Mouse (Mus musculus): ENCODE data around the gene Sirt2.

Sirt2 gene

GRCm38 (mm10) chr7:28766173-28766879 is at the start of gene Sirt2:
TSS of gene Sirt2 (plus strand) at chr7:28766735.
- in situ Hi-C loops (cut with MboI, MseI), result no loop called here

GRCm38 (mm10) chr7:28717726-28718125 is 48.8 kb upstream of the Sirt2 start:
- in situ Hi-C loops (cut with MboI, MseI), result no loop called here

DNA sequence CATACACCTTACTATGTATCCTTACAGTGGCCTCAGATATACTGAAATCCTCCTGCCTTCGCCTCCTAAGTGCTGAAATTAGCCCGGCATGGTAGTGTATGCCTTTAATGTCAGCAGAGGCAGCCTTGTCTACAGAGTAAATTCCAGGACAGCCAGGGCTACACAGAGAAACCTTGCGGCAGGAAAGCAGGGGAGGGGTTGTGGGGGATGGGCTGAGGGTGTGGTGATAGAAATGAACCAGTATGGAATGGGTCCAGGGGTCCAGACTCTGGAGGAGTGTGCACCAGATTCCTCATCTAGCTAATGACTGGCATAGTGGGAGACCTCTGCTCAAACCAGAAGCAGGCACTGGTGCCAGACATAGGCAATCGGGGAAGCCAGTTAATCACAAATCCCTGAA is 47.4 kb upstream of the Sirt2 start:
- in situ Hi-C loops (cut with MboI, MseI), result no loop called here

DNA sequence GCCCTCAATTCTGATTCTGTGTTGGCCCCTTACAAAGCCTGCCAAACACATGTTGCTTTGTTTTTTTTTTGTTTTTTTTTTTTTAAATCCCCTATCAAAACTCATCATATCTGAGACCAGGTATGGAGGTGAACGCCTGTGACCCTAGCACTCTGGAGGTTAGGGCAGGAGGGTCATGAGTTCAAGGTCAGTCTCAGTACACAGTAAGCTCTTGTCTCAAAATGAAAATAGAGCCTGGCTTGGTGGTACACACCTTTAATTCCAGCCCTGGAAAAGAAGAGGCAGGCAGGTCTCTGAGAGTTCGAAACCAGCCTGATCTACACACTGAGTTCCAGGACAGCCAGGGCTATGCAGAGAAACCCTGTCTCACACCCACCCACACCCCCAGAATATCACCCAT is 46.9 kb upstream of the Sirt2 start:
- in situ Hi-C loops (cut with MboI, MseI), result loop anchor here (10.0 kb wide), 1 partner anchor 115 kb away; no protein-coding TSS in a partner anchor

GRCm38 (mm10) chr7:28720753-28721537 is 45.6 kb upstream of the Sirt2 start:
- in situ Hi-C loops (cut with MboI, MseI), result loop anchor here (10.0 kb wide), 1 partner anchor 116 kb away; no protein-coding TSS in a partner anchor

DNA sequence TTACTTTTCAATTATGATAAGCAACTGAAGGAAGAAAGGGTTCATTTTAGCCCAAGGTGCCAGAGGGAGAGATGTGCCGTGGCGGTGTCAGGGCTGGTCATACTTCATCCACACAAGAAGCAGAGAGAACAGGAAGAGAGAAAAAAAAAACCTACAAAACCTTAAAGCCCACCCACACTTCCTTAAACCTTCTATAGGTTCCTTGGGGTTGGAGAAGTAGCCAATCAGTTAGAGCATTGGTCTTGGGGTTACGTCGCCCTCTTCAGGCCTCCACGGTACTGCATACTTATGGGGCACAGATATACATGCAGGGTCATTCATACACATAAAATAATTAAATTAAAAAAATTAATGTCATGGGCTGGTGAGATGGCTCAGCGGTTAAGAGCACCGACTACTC is 44.5 kb upstream of the Sirt2 start:
- in situ Hi-C loops (cut with MboI, MseI), result loop anchor here (10.0 kb wide), 1 partner anchor 117 kb away; no protein-coding TSS in a partner anchor

DNA sequence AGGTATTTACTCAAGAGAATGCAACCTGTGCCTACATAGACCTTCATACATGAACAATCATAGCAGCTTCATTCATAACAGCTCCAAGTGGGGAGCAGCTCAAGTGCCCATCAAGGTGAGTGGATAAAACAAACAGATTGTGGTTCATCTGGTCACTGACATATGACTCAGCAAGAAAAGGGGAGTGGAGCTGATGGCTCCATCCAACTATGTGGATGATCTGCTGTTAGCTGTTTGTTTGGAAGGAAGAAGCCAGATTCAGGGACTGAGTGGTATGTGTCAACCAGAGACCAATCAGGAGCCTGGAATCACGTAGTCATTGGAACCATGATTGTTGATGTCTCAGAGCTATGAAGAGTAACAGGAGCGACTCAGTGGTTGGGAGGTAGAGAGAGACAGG is 41.9 kb upstream of the Sirt2 start:
- in situ Hi-C loops (cut with MboI, MseI), result loop anchor here (10.0 kb wide), 1 partner anchor 120 kb away; no protein-coding TSS in a partner anchor

DNA sequence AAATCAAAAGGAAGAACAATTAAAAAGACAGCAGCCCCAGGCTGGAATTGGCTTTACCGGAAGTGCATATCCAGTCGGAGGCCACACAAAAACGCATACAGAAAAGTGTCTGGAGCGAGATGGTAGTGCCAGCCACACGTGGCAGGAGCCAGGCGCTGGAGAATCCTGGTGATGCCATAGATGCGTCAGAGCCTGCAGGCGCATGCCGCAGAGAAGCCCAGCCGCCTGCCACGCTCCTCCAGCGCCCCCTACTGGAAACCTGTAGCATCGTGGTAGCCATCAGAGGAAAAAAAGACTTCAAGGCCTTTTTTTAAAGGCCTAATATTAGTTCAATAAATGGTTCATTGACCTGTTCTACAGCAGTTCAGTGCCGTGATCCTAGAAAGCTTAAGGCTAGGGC is 39.9 kb upstream of the Sirt2 start:
- in situ Hi-C loops (cut with MboI, MseI), result loop anchor here (10.0 kb wide), 1 partner anchor 122 kb away; no protein-coding TSS in a partner anchor

- in situ Hi-C loops (cut with MboI, MseI), result loop anchor here (10.0 kb wide), 1 partner anchor 123 kb away; no protein-coding TSS in a partner anchor
Measured at GRCm38 (mm10) chr7:28727649-28728340, 38.7 kb upstream of the Sirt2 start.

GRCm38 (mm10) chr7:28732341-28733142 is 34.0 kb upstream of the Sirt2 start:
- in situ Hi-C loops (cut with MboI, MseI), result no loop called here

DNA sequence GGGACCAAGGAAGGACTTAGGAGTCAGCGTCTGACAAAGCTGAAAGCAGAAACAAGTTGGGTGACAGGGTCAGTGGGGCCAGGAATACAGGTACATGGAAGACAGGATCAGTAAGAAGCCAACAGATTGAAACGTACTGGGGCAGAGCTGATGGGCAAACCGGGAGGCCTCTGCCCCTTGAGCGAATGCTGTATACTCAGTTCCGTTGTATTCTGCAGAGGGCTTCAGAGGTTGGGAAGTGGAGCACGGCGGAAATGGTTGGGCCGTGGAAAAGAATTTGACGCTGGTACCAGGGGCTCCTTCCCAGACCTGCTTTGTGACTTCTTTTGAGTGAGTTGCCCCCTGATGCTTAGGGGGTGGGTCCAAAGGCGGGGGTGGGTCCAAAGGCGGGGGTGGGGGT is 33.3 kb upstream of the Sirt2 start:
- in situ Hi-C loops (cut with MboI, MseI), result no loop called here

DNA sequence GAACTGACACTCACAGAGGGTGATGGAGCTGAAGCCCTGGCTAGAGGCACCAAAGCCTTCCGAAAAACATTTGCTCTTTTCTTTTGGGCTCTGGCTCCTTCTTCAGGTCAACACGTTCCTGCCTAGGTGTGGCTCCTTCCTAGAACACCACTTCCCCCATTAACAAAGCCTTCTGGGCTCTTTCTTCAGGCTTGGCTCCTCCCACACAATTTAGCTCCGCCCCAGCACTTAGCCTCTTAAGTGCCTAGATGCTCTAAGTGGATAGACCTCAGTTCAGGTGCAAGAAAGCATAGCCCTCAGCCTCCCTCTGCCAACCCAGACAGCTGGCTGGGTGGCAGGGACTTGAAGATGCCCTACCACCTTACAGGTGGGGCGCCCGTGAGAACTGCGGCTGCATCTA is 30.8 kb upstream of the Sirt2 start:
- in situ Hi-C loops (cut with MboI, MseI), result no loop called here

GRCm38 (mm10) chr7:28739829-28740228 is 26.7 kb upstream of the Sirt2 start:
- in situ Hi-C loops (cut with MboI, MseI), result no loop called here

DNA sequence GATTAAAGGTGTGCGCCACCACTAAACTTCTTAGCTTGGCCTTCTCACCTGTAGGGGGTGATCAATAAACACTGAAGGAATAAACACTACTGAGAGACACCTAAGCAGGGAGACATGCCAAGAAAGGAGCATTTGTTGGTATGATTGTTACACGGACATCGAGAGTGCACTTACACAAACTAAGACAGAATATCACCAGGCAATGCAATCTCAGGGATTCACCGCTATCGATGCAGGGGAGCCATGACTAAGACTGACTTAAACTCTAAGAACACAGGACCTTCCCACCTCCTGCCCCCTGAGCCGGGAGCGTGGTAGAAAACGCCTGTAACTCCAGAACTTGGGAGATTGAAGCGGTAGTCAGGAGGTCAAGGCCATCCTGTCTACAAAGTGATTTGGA is 25.6 kb upstream of the Sirt2 start:
- in situ Hi-C loops (cut with MboI, MseI), result no loop called here

GRCm38 (mm10) chr7:28741368-28741708 is 25.2 kb upstream of the Sirt2 start:
- in situ Hi-C loops (cut with MboI, MseI), result no loop called here

DNA sequence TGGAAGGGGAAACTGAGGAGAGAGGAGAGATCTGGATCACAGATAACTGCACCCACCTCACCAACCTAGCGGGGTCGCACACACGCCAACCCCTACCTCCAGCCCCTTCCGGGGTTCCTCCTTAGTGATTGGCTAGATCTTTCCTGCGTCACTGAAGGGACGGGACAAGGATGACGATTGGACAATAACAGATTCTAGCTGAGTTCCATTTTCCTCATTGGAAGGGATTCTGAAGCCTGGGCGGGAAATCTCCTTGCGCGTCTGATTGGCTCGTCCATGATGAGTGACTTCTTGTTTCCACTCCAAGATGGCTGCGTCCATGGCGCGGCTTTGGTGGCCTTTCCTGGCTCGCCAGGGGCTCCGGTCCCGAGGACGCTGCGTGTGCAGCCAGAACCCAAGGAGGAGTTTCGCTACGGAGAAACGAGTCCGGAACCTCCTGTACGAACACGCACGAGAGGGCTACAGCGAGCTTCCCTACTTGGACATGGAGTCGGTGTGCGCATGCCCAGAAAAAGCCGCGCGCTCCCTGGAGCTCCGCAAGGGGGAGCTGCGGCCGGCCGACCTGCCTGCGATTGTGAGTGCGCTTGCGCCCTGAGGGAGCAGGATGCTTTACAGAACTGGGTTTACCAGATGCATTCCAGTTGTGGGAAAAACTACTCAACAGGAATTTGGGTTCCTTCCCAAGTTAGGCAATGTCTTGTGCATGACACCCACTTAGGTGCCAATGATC is 24.7 kb upstream of the Sirt2 start, which contains the start of the genes Mrps12 and Sars2:
Mrps12 (minus strand) TSS at position 112 of the 730 bp plus-strand sequence.
Sars2 (plus strand) TSS at position 284 of the 730 bp plus-strand sequence.
- in situ Hi-C loops (cut with MboI, MseI), result no loop called here

DNA sequence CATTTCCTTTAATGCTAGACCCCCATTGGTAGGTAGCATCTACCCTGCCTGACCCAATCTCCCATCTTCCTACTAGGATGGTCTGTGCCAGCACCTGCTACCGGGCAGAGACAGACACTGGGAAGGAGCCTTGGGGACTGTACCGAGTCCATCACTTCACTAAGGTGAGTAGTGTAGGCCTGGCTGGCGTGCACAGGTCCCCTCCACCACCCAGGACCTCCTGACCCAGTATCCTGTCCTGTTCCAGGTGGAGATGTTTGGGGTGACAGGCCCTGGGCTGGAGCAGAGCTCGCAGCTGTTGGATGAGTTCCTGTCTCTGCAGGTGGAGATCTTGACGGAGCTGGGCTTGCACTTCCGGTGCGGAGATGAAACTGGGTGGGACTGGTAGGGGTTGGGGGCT is 16.6 kb upstream of the Sirt2 start:
- in situ Hi-C loops (cut with MboI, MseI), result loop anchor here (10.0 kb wide), 1 partner anchor 1175 kb away; no protein-coding TSS in a partner anchor

- in situ Hi-C loops (cut with MboI, MseI), result loop anchor here (10.0 kb wide), 1 partner anchor 1169 kb away; no protein-coding TSS in a partner anchor
Measured at GRCm38 (mm10) chr7:28756079-28756478, 10.5 kb upstream of the Sirt2 start, which contains the start of gene Ccer2. TSS of gene Ccer2 (plus strand) at chr7:28756174.

DNA sequence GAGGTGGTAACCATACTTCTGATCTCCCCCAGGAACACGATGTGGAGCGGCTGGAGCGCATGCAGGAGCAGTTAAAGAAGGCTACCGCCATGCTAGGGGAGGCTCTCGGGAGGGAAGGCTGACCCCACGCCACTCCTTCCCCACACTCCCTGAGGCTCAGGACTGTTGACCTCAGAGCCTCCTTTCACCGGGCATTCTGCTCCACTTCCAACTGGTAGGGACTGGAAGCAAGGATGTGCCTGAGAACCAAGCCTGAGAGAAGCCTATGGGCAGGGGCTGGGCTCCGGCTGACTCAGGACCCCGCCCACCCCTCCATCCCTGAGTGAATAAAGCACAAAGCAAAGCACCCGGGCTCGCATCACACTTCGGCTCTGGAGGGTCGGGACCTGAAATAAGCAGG is 7.9 kb upstream of the Sirt2 start:
- in situ Hi-C loops (cut with MboI, MseI), result loop anchor here (10.0 kb wide), 1 partner anchor 1166 kb away; no protein-coding TSS in a partner anchor

- in situ Hi-C loops (cut with MboI, MseI), result no loop called here
Measured at GRCm38 (mm10) chr7:28761907-28762306, 4.6 kb upstream of the Sirt2 start.

Measured in T-helper 2 cell (primary cell).